Mouse (Mus musculus) megakaryocyte-erythroid progenitor cell, adult 5-6 weeks (primary cell): ENCODE data around the gene Rbm17. TPM values are rescaled to one million over a fixed set of nuclear protein-coding genes. Genes with fewer than 3 reads are reported as not detected.
"Not testable (repeated sequence)": the region's sequence is repeated elsewhere in the genome, so short reads cannot be mapped to it uniquely, and the experiment has no call there.

Experiments
- ATAC-seq: replicated peaks from 2 replicates; pipeline ENCODE4 v1.8.0; 2016; ENCODE audit warnings: mild to moderate bottlenecking, inconsistent platforms; ENCODE audit not compliant: severe bottlenecking, poor library complexity, low FRiP score, low TSS enrichment
- total RNA-seq, 2 experiments: library from RNA; stranded (forward) in 1 of 2; stranded (reverse) in 1 of 2; fragments of 200-1000, 215-1000 nt in 1 of 2; fragments of >200 nt in 1 of 2; fragmentation: Nextera tagmentation in 1 of 2; gene quantifications; 2 replicates each; pipeline ENCODE4 v1.2.3; 2014 to 2017

The Rbm17 gene
- total RNA-seq (2014; fragmentation: Nextera tagmentation) = 185 and 214 TPM in 2 replicates
- total RNA-seq (2017) = 167 and 217 TPM in 2 replicates

- no peak for ATAC-seq
Observed at GRCm38 (mm10) chr2:11604053-11604452, at the start of gene Rbm17. Rbm17 (minus strand) TSS chr2:11604153.

GRCm38 (mm10) chr2:11653330-11653729 is 49.4 kb upstream of the Rbm17 start:
- 0 out of 2 replicates have a peak, but pooled peaks have one; percentile 42 for ATAC-seq

DNA sequence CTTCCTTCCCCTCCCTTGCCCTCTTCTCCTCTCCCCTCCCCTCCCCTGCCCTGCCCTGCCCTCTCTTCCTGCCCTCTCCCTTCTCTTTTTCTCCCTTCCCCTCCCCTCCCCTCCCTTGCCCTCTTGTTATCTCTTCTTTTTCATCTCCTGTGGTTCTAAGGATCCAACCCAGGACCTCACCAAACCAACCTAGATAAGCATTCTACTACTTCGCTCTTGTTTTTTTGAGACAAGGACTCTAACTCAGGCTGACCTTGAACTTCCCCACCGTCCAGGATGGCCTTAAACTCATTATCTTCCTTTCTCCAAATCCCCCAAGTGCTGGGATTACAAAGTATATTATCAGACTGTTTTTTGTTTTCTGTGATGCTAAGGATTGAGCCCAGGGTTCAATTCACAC is 48.8 kb upstream of the Rbm17 start:
- ATAC-seq = 0 out of 2 replicates have a peak, but pooled peaks have one; percentile 13

DNA sequence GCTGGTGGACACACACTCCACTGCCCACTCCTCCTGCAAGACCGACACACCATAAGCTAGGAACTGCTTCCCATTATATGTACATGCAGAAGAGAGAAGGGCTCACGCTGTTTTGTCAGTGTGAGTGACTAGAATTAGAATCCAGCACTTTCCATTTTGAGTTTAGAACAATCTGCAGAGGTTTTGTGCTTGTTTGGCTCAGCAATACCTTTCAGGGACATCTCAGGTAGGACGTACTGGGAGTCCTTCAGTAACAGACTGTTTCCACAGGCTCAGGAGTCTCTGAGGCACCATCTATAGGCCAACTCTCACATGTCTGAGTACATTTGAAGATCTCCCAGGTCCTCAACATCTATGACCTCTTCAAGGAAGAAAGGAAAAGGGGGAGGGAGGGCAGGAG is 48.2 kb upstream of the Rbm17 start:
- ATAC-seq = no peak

DNA sequence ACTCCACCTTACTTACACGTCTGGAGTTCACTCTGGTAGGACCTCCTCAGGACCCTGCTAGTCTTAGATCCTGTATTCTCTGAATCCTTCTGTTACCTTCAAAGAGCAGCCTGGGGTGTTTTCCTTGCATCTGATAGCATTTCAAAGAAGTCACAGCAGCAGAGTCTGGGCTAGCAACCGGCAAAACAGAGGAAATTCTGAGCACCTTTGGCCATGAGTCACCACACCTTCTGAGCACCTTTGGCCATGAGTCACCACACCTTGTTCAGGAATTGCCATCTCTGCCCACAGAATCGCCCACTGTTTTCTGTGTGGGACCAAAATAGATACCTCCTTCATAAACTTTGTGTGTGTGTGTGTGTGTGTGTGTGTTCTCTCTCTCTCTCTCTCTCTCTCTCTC is 47.5 kb upstream of the Rbm17 start:
- no peak for ATAC-seq

DNA sequence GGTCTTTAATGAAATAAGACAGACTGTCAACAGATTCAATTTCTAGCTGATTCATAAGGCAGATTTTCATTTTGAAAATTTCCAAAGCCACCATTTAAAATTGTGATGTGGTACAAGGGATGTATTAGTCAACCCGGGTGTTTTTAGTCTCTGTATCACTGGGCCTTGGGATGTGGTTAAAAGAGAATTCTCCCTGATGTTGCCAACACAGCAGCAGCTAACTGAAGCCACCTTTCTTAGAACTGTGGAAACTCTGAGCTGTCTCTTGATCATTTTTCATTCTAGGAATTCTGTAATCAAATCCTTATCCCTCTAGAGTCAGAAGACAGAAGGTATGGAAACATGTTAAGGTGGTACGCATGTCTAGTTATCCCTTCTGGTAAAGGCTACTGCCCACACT is 41.3 kb upstream of the Rbm17 start:
- no peak for ATAC-seq

GRCm38 (mm10) chr2:11644057-11644456 is 40.1 kb upstream of the Rbm17 start:
- no peak for ATAC-seq

GRCm38 (mm10) chr2:11642451-11642941 is 38.5 kb upstream of the Rbm17 start, which contains the start of gene Il2ra:
Il2ra (plus strand) TSS chr2:11642807.
- no peak for ATAC-seq

GRCm38 (mm10) chr2:11637115-11637514 is 33.2 kb upstream of the Rbm17 start:
- 0 out of 2 replicates have a peak, but pooled peaks have one; percentile 37 for ATAC-seq

DNA sequence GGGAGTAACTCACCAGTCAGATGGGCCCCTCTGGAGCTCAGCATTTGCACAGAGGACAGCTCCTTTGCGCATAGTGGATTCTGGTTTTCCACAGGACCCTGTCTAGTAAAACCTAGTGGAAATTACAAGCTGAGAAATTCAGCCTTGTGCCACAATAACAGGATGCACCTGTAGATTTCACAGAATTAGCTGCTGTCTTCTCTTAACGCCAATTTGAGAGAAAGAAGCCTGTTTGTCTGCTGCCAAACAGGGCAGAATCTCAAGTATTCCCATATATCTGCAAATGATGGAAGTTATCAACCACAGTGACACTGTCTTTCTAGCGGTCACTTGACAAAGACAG is 32.2 kb upstream of the Rbm17 start:
- no peak for ATAC-seq

- ATAC-seq = no peak
Observed at GRCm38 (mm10) chr2:11635471-11636137, 31.7 kb upstream of the Rbm17 start.

DNA sequence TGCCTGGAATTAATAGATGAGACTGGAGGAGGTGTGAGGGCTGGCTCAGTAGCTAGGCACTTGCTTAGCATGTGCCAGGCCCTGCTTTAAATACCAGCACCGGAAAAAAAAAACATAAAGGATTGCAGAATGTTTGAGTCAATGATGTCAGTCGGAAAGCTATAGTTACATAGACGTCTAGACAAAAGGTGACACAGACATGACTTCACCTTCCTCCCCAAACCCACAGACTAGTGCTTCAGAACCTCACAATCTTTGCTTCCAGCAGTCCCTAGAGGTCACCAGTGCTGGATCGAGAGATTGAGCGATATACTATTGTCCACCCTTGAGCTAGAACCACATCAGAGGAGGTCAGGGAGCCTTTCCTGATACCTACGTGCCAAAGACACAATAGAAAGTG is 31.1 kb upstream of the Rbm17 start:
- no peak for ATAC-seq

DNA sequence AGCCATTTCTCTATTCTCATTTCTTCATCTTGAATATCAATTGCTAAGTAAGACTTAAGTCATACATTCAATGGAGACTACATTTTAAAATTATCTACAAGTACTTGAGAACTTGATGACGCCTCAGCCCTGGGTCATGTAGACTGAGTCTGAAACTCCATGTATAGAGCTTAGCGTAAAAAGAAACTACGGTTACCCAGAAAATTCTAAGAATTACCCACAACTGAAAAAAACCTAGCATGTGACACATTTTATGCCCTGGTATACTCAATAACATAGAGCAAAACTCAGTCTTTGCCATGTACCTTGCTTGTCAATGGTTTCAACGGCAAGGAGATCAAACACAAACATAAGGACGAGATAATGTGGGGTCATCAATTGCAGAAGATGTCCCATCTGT is 21.9 kb upstream of the Rbm17 start, which contains the start of gene Gm17490:
Gene Gm17490, minus strand, starts transcription at position 375 of the 400 bp plus-strand sequence.
- ATAC-seq = no peak

GRCm38 (mm10) chr2:11623726-11624125 is 19.8 kb upstream of the Rbm17 start:
- ATAC-seq = no peak

DNA sequence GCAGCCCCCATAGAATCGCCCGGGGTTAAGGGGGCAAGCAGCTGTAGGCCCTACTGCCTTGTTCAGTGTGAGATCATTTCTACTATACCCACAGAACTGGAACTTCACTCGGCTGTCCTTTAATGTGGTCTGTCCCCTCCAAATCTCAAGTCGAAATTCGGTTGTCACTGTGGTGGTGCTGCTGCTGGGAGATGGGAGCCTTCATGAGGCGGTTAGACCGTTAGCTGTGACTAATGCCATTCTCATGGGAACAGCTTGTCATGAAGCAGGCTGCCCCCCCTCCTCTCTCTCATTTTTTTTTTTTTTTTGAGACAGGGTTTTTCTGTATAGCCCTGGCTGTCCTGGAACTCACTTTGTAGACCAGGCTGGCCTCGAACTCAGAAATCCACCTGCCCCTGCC is 19.2 kb upstream of the Rbm17 start:
- no peak for ATAC-seq

DNA sequence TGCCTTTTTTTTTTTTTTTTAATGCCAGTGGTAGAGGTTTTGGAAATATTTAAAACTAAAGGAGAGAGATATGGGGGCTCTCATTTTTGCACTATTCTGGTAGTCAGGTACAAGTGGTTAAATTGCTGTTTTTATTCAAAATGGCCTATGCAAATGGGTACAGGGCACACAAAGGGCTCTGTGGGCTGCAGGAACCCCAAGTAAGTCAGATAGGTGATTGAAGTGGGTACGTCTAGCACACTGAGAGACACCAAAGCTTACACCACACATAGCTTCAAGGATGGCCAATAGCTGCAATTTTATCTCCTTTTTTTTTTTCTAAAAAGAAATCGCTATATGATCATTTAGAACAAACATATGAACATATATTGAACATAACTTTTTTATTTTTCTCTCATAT is 15.6 kb upstream of the Rbm17 start:
- ATAC-seq = no peak

DNA sequence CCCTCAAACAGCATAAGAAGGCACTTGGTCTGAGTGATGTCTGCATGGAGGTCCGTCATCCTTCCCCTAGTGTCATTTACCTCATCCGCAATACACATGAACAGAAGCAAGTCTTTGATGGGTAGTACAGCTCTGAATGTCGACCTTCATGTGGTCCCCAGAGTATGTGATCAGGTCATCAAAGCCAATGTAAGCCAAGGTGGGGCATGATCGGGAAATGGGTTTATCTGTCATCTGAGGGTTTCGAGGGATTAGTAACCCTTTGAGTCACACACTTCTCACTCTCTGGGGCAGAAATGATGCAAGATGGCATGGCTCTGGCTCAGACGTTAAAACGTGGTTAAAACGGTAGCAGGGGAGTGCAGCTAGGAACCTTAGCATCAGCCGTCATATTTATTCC is 12.9 kb upstream of the Rbm17 start:
- ATAC-seq = no peak

DNA sequence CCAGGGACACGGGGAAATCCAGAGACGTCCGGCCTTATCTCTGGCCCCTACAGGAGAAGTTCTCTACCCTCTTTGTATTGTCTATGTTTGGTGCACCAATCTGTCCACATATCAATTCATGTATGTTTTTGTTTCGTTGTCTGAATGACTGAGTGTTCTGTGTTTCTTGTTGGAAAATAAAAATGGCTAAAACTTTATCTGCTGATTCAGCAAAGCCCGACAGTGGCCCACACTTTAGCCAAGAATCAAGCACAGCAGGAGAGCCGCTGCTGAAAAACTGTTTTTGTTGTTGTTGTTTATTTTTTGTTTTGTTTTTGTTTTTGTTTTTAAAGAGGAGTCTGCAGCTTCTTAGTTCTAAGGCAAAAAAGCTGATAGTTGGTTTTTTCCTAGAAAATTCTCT is 9.0 kb upstream of the Rbm17 start:
- ATAC-seq = not testable (repeated sequence)

DNA sequence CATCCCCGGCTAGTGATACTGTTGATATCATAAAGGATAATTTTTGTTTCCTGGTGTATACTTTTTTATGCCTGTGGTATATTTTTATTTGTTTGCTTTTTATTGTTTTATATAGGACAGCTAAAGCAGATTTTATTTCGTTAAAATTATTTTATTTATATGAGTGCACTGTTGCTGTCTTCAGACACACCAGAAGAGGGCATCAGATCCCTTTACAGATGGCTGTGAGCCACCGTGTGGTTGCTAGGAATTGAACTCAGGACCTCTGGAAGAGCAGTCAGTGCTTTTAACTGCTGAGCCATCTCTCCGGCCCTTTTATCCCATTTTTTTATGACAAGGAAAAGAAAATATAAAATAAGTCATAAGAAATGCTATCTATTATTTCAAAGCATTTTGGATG is 2.8 kb upstream of the Rbm17 start:
- not testable (repeated sequence) for ATAC-seq

- no peak for ATAC-seq
Observed at GRCm38 (mm10) chr2:11604911-11605310, 958 bp upstream of the Rbm17 start.
